Mouse (Mus musculus) retina, postnatal 7 days (tissue): Measurements from ENCODE around the gene Slc35b3.
A peak's percentile ranks its signal among the peaks of the same experiment; 100 is the strongest.

Source experiments
- DNase-seq: peaks from one replicate; pipeline ENCODE4 v3.0.0-alpha.2; 2012; ENCODE audit warnings: low read depth, low spot score

Slc35b3 gene

GRCm38 (mm10) chr13:38960063-38961050, at the start of gene Slc35b3:
Gene Slc35b3, minus strand, starts transcription at chr13:38960875.
- DNase-seq, result peak; percentile 79

- no peak for DNase-seq
These were observed 49.6 kb upstream of the Slc35b3 start for GRCm38 (mm10) chr13:39010280-39010679.

- DNase-seq, result no peak
These were observed 42.6 kb upstream of the Slc35b3 start for GRCm38 (mm10) chr13:39003101-39003762.

GRCm38 (mm10) chr13:39002424-39002823, 41.7 kb upstream of the Slc35b3 start:
- DNase-seq, result no peak

- DNase-seq, result no peak
These were observed 40.8 kb upstream of the Slc35b3 start for GRCm38 (mm10) chr13:39001434-39001833.

GRCm38 (mm10) chr13:38998958-38999357, 38.3 kb upstream of the Slc35b3 start:
- DNase-seq, result no peak

- peak; percentile 29 for DNase-seq
These were observed 31.9 kb upstream of the Slc35b3 start for GRCm38 (mm10) chr13:38992529-38992928.

- DNase-seq, result no peak
These were observed 23.1 kb upstream of the Slc35b3 start for GRCm38 (mm10) chr13:38983751-38984150.

GRCm38 (mm10) chr13:38980900-38981299, 20.2 kb upstream of the Slc35b3 start:
- no peak for DNase-seq

GRCm38 (mm10) chr13:38976978-38977377, 16.3 kb upstream of the Slc35b3 start:
- no peak for DNase-seq

GRCm38 (mm10) chr13:38975853-38976252, 15.2 kb upstream of the Slc35b3 start:
- DNase-seq, result no peak

- no peak for DNase-seq
These were observed 11.9 kb upstream of the Slc35b3 start for GRCm38 (mm10) chr13:38972602-38973001.

GRCm38 (mm10) chr13:38971047-38971446, 10.4 kb upstream of the Slc35b3 start:
- DNase-seq, result no peak

- no peak for DNase-seq
These were observed 6.8 kb upstream of the Slc35b3 start for GRCm38 (mm10) chr13:38967518-38967917.

GRCm38 (mm10) chr13:38966922-38967448, 6.3 kb upstream of the Slc35b3 start:
- DNase-seq, result no peak

GRCm38 (mm10) chr13:38962771-38963170, 2.1 kb upstream of the Slc35b3 start:
- DNase-seq, result no peak

GRCm38 (mm10) chr13:38958037-38958436, 2.6 kb downstream of the Slc35b3 start:
- DNase-seq, result no peak

- no peak for DNase-seq
These were observed 14.2 kb downstream of the Slc35b3 start for GRCm38 (mm10) chr13:38946296-38947012.

- DNase-seq, result no peak
These were observed 14.9 kb downstream of the Slc35b3 start for GRCm38 (mm10) chr13:38945767-38946166.

GRCm38 (mm10) chr13:38944951-38945350, 15.7 kb downstream of the Slc35b3 start:
- DNase-seq, result no peak

- no peak for DNase-seq
These were observed 18.9 kb downstream of the Slc35b3 start for GRCm38 (mm10) chr13:38941786-38942185.

GRCm38 (mm10) chr13:38941280-38941679, 19.4 kb downstream of the Slc35b3 start:
- DNase-seq, result no peak
